Mouse (Mus musculus): ENCODE results near the gene Dirc2.

The Dirc2 gene

DNA sequence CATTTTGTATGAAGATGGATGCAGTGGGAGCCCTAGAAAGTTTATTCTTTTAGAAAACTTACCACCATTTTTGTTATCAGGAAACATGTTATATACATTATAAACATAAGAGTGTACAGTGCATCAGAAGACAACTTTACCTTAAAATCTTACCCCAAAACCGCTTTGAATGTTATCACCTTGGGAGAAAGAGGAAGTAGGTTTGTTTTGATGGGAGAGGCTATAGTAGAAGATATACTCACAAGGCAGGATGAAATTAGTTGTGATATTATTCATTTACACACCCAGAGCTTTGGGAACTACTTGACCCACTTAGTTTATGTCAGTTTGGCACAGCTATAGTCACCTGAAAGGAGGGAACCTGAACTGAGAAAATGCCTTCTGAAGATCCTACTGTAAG is 6.7 kb upstream of the Dirc2 start:
- DNase-seq (ENCODE audit: low spot score in 2 of 2), result no peak

DNA sequence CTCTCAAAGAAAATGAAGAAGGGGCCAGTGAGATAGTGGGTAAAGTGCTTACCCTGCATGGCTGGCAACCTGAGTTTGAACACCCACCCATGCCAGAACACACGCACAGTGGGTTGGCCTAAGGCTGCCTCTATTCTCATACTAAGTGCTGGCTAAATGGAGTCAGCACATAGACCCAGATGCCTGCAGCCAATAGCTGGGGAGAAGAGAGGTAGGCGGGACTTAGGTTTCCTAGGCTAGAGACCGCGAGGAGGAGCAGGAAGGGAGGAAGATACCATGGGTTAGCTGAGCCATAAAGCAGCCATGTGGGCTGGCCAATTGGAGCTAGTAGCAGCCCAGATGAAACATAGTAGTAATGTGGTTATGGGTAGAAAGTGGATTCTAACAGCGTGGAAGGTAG is 3.4 kb upstream of the Dirc2 start:
- no peak for DNase-seq (ENCODE audit: low spot score in 2 of 2)

DNA sequence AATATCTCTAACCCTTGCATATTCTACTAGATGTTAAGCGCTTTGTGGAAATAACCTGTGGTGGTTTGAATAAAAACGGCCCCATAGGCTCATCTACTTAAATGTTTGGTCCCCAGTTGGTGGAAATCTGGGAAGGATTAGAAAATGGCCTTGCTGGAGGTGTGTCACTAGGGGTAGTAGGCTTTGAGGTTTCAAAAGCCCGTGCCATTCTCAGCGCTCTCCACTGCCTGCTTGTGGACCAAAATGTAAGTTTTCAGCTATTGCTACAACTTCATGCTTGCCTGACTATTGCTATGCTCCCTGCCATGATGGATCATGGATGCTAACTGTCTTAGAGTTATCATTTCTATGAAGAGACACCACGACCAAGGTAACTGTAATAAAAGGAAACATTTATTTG is 2.5 kb upstream of the Dirc2 start:
- DNase-seq (ENCODE audit: low spot score in 2 of 2), result no peak

DNA sequence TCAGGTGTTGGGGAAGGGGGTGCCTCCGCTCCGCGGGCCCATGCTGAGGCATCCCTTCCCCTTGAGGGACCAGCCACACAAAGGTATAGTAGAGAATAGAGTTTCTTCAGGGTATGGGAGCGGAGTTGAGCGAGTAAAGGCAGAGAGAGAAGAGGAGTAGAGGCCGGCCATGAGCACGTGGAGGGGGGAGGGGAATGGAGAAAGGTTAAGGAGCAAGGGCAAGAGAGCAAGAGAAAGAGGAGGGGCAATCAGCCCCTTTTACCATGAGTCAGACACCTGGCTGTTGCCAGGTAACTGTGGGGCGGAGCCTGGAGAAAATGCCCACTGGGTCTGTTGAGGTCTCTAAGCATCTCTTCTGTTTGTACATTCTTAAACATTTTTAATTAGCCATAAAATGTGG is 2.0 kb upstream of the Dirc2 start:
- DNase-seq (ENCODE audit: low spot score in 2 of 2), result no peak

DNA sequence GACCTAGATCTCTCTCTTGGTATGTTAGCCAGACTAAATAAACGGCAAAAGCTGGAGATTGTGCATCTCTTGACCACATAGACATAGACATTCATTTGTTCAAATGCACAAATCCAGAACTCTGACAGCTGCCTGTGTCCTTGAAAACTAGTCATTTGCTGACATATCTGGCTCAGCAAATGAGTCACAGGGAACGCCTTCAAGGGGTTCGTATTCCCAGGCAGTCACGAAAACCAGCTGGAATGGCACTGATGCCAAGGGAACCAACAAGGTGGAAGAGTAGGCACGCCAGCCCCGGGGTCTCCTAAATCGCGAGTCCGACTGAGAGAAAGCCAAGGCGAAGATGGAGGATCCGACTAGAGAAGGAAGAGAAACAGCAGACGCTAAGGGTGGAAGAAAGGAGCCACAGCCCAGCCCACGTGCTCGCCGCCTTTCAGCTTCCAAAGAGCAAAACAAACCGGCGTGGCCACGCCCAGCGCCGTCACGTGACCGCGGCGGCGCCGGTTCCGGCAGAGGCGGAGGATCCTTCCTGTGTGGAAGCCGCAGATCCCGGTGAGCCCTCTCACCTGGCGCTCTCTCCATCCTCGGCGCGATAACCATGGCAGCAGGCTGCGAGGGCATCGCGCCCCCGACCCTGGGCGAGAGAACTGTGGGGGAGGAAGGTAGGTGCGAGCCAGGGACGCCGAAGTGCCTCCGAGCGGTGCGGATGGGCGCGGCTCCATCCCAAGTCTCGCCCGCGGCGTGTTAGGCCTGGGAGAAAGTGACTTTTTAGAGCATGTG is 912 bp upstream of the Dirc2 start, which contains the start of gene Hspbap1:
Hspbap1 (plus strand) TSS at position 498 of the 780 bp plus-strand sequence.
- peak; percentile 88 to 92 for DNase-seq (ENCODE audit: low spot score in 2 of 2)

DNA sequence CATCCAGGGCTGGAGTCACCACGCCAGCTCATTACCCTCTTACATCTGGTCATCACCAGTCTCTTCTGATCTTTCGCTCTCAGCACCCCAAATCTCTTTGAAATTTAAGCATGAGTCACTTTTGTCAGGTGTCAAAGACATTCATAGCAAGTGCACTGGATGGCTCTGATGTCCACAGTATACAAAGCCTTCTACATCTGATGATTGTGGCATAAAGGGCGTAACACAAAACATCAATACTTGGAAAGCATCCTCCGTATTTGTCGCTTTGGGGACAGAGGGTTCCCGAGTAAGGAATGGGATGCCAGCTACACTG is 729 bp downstream of the Dirc2 start:
- no peak for DNase-seq (ENCODE audit: low spot score in 2 of 2)

DNA sequence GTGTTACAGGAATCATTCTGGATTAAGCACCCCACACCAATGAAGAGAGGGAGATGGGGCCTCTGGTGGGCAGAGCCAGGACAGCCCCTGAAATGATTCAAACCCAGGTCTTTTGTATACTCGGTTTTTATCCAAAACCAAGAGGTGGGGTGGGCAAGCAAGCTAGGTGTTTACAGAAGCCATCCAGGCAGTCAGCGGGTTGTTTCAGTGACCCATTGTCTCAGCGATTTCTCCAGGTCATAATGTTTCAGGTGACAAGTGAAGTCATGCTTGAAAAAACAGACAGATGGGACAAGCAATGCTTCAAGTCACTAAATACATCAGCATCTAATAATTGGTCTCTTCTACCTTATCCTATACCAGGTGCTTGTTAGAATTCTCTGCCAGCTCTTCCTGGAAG is 2.8 kb downstream of the Dirc2 start:
- DNase-seq (ENCODE audit: low spot score in 2 of 2), result no peak

DNA sequence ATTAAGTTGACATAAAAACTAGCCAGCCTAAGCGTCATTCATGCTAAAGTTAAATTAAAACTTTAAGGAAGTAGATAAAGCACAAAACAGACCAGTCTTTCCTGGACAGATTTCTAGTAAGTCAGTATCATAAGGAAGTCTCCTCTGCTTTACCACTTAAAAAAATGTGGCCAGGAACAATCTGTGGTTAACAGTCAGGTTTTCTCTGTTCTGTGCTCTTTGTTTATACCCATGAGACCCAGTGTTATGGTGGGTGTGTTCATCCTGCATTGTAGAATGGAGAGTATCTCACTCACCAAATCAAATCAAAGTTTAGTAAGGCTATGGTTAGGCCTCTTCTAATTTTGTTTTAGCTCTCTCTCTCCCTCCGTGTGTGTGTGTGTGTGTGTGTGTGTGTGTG is 3.7 kb downstream of the Dirc2 start:
- DNase-seq (ENCODE audit: low spot score in 2 of 2), result no peak

DNA sequence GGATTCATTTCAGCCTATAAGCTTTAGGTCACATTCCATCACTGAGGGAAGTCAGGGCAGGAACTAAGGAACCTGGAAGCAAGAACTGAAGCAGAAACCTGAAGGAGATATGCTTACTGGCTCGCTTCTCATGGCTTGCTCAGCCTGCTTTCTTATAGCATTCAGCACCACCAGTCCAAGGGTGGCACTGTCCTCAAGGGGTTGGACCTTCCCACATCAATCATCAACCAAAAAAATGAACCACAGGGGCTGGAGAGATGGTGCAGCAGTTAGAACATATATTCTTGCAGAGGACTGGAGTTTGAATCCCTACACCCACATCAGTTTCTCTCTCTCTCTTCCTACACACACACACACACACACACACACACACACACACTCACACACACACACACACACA is 4.2 kb downstream of the Dirc2 start:
- no peak for DNase-seq (ENCODE audit: low spot score in 2 of 2)

DNA sequence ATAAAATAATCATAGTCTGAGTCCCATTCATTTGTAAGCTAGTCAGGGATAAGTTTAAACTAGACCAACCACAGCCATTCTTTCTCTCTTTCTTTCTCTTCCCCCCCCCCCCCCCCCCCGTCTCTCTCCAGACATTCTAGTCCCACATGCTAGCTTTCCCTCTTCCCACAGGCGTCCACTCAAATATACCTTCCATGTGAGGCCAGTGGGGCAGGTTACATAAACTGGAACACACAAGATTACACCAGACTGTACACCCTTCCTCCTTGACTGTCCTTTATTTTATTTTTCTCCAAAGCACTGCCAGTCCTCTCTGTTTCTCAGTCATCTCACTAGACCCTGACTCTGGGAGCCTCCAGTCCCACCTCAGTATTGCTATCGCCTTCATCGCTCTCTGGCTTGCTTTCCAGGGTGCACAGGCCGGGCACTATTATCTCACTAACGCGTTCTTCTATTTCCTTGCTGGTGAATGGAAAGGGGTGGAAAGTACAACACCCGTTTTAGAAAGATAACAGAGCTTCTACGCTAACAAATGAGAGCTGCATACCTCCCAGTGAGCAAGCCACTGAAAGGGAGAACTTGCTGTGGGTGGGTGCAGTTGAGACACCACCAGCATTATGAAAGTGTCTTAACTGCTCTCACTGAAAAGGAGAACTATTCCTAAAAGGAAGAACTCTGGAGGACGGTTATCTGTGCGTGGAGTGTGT is 5.4 kb downstream of the Dirc2 start:
- DNase-seq (ENCODE audit: low spot score in 2 of 2), result no peak

DNA sequence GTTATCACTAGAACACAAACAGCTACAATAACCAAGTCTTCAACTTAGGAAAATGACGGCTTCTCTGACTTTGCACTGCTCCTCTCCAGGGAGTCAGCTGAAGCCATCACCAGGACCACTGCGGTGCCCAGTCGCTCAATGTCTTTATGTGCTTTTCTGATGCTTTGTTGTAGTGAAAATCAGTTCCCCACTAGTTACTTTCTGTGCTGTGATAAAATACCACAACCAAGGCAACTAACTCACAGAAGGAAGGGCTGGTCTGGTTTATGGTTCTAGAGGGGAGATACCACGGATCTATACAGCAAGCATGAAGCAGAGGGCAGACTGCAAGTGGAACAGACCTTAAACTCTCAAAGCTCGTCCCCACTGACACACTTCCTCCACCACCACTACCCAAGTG is 9.8 kb downstream of the Dirc2 start:
- no peak for DNase-seq (ENCODE audit: low spot score in 2 of 2)

DNA sequence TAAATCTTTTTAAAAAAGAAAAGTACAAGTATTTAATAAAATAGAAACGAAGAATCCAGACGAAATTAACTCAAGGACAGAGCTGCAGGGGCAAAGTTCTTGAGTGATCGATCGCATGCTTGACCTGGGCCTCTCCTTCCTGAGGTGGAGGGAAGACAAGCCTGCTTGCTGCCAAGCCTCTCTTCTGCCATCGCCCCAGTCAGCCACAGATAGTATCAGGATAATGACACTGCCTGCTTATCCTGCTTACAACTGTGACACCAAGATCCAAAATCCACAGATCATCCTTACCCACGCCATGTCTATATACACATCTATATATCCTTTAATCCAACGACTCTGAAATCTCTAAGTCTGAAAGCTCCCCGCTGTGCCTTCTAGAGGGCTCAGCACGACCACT is 12.5 kb downstream of the Dirc2 start:
- no peak for DNase-seq (ENCODE audit: low spot score in 2 of 2)

DNA sequence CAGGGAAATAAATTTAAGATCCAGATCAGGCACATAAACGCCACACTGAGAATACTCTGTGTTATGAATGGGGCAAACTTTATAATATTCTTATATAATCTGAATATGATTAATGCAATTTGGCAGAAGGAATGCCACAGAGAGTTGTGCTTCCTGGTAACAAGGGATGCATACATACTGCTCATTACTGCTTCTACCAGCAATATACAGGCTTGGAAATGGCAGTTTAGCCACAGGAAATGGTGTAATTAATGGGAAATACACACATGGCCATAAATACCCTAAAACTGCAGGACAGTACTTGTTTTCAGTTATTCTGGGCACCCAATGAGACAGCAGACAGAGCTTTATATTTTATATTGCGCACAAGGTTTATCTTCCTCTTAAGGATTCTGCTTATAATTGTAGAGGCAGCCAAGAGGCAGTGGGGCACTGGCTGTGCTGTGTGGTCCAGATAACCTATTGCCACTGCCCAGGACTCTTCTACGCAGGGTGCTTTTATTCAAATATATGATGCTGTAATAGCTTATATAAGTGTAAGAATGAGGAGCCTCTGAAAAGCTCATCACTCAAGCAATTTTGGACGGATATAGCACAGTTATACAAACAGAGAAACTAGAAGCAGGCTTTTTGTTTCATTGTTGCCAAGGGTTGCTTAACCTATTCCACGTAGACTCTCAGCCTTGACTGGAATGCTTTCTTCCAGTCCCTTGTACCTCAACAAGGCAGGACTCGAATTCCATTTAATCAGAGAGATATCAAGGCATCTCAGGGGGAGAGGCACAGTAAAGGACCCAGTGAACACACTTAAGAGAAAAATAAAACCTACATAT is 13.4 kb downstream of the Dirc2 start:
- DNase-seq (ENCODE audit: low spot score in 2 of 2), result no peak

DNA sequence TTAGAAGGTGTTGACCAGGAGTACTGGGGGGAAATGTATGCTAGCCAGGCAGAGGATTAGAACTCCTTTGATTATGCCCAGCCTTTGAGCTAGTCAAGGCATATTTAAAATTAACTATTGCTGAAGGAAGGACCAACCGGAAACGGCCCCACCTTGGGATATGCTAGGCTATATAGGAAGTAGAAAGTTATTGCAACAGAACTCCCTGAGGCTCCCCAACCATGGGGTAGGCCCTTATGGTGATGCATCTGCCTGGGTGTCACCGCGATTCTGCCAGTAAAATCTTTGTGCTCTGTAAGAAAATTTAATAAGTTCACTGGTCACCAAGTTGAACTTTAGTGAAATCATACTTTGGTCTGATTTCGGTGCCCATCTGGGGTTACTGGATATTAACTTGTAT is 15.2 kb downstream of the Dirc2 start:
- no peak for DNase-seq (ENCODE audit: low spot score in 2 of 2)

DNA sequence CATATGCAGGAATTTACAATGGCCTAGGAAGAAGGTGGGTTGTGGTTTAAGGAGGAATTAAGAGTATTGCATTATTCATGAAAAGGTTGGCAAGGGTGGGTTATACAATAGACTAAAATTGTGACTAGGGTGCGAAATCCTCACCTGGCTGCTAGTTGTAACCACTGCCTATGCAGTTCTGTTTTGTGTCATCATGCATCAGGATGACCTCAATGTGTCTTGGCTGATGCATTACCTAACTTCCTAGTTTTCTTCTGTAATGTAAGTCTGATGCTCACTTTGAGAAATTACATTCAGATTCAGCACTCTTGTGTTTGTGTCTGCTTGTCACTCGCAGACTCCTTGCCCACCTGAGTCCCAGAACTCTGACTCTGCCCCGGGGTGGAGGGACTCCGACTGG is 17.3 kb downstream of the Dirc2 start:
- no peak for DNase-seq (ENCODE audit: low spot score in 2 of 2)

DNA sequence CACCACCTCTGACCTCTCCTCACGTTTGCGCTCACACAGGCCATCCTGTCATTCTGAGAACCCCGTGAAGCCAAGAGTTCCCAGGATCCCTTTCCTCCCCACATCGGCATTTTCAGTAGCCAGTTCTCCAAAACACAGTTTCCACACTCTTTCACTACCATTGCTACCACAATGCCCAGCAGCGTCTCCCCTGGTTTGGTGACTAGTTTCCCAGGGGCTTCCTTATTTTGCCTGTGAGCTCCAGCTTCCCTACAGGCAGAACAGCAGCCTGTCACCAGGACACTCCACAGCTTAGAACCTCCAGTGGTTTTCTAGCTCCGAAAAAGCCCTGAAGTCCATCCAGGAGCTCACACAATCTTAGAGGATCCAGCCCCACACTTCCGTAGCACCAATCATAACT is 19.8 kb downstream of the Dirc2 start:
- no peak for DNase-seq (ENCODE audit: low spot score in 2 of 2)

DNA sequence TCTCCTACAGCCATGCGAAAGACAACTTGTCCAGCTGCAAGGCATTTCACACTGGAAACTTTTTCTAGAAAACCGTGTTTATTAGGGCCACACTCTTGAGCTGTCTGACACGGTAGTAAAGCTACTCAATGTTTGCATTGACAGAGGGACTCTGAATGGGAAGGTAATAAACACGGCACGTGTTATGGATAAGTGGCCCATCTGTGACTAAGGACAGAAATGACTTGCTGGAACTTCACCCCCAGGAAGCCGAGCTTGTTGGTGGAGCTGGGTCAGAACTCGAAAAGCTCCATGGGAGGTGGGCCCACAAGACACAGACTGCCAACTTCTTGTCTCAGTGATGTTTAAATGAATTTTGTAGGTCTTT is 20.9 kb downstream of the Dirc2 start:
- no peak for DNase-seq (ENCODE audit: low spot score in 2 of 2)

DNA sequence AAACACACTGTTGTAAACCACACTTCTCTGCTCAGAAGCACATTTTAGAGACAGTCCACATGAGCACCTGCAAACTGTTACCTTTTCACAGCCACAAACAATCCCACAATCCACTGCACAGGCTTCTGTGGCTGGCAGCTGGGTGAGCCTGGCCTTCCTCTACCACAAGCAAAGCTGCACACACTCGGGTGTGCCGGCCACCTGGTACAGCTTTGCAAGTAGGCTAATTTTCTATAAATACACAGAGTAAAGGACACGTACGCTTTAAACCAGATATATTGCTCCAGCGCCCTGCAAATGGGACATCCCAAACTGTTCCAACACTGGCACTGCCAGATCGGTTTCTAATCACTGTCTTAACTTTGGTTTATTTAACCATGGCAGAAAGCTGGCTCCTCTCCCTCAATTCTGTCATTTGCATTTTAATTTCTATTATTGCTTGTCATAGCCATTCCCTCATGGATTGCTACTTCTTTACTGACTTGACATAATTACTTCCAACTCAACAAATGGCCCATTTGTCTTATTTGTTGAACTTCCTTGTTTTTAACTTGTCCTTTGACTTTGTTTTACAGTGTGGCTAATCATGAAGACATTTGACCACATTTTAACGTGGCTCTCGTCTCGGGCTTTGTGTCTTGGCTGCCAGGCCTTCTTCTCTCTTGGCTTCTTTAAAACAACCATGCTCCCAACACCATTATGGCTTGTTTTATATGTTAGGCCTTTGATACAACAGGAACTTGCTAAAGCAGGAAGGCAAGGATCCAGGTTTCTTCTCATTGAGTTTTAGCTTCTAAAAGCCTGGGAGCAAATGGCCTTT is 21.5 kb downstream of the Dirc2 start:
- DNase-seq (ENCODE audit: low spot score in 2 of 2), result no peak

DNA sequence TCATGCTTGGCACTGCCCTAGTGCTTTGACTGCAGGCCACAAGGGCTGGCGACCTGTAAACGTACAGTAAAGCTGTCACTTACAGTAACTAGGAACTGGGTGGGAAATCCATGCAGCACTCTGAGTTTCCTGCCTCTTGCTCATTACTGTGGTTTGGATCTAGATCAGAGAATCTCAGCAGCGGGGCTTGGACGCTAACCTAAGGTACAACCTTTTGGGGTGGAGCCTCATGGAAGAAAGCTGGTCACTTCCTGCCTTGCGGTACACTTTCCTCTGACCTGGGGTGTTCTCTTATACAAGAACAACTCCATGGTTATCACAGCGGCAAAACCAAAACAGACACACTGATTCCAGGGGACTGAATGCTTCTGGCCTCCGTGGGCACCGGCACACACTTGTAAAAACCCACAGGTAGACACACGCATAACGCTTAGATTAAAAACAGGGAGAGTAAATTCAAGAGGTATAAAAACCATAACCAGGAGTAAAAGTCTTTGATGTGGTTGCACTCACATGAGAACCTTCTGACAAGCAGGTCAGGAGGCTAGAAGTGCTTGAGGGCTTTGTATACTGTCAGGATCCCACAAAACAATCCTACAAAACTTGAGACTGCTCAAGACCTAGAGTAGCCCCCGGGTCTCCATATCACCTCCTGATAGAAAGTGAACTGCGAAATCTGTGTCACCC is 26.8 kb downstream of the Dirc2 start:
- no peak for DNase-seq (ENCODE audit: low spot score in 2 of 2)

DNA sequence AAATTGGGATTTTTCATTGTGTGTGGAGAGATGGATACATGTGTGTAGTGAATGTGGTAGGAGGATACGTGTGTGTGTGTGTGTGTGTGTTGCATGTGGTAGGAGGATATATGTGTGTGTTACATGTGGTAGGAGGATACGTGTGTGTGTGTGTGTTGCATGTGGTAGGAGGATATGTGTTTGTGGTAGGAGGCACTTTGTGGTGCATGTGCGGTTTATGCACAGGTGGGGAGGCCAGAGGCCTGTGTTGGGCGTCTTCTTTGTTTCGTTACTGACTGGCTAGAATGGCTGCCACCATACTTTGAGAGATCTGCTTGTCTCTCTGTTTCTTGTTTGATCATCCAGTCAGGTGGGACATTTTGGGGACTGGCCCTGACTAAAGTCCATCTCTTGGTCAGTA is 27.5 kb downstream of the Dirc2 start:
- DNase-seq (ENCODE audit: low spot score in 2 of 2), result no peak

DNA sequence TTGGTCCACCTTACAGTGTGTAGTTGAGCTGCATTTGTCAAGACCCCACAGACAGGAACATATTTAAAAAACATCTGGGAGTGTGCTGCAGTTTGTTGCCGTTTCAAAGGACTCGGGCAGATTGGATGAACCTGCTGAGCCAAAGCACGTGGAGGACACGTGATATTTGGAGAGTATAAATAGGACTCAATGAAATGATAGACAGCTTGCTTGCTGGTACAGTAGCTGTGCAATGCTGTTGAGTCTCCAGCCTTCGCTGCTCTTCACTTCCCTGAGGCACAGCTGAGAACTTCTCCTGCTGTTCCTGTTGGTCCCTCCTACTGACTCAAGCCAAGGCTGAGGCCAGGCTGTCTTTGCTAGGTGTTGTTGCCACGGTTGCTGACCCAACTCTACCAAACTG is 28.2 kb downstream of the Dirc2 start:
- no peak for DNase-seq (ENCODE audit: low spot score in 2 of 2)
